Mouse (Mus musculus) large intestine, adult 2 months (tissue): ENCODE results near the gene C1ql1. TPM values are rescaled to one million over a fixed set of nuclear protein-coding genes. Genes with fewer than 3 reads are reported as not detected.
A peak's percentile ranks its signal among the peaks of the same experiment; 100 is the strongest.

ENCODE experiments used
- DNase-seq: peaks from one replicate; pipeline ENCODE4 v3.0.0-alpha.2; 2012; ENCODE audit warnings: low read depth, low spot score
- WGBS: fragments of 180-500 bp; shearing (Covaris S2); methylation state at CpG from one replicate; pipeline ENCODE4 v1.1.7; 2018; 5-methylcytosine and 5-hydroxymethylcytosine counted together
- polyA plus RNA-seq: library from polyadenylated mRNA; depleted of rRNA; stranded (reverse); fragments of >200 nt; gene quantifications from 2 replicates; pipeline ENCODE4 v1.2.3, GENCODE M21; 2012; rRNA removed

C1ql1 gene
- polyA plus RNA-seq, 1 experiment = 0.47 TPM

DNA sequence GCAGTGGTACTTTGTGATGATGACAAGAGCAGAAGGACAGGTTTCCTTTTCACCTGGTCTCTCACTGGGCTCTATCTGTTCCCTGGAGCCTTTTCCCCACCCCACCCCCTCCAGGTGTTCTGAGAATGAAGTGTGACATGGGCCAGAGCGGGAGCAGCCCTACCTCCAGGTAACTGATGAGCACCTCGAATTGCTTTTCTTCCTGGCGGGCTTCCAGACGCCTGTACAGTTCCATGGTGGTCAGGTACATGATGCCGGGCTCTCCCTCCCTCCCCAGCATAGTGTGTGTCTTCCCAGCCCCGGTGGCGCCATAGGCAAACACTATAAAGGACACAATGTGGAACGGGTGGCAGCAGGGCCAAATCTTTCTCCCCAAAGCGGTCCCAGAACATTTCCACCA is 31.1 kb downstream of the C1ql1 start:
- WGBS = 79% methylated on average over 9 of the region's 9 CpGs
- no peak for DNase-seq

DNA sequence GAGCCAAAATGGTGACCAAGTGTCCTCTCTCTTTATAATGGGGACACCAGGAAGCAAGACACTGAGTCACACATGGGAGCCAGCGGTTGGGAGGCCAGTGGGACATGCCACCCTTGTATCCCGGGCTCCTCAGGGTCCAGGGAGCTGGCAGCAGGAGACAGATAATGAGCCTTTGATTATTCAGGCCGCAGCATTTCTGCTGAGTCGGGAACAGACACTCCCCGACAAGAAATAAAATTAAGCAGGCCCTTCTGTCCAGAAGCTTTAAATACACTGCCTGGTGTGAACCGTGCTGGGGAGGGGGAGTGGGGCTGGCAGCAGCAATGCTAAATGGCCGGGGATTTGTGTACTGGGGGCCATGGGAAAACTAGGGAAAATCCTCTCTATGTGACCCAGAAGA is 35.1 kb downstream of the C1ql1 start:
- 81% methylated on average over 7 of the region's 7 CpGs for WGBS
- DNase-seq = no peak

DNA sequence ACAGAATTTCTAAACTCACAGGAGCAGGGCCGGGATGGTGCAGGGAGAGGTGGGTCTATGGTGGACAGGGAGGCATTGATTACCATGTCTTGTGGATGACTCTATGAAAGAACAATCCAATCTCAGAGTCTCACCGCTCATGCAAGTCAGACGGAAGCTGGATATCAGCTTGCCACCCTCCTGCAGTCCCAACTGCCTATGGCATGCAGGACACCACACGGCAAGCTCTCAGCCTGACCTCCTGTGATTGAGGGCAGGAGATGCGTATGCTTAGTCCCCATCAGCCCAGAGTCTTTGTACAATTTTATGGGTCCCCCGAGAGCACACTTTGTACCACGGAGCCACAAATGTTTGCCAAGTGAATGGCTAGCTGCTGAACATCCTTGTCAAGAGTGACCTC is 42.8 kb downstream of the C1ql1 start:
- WGBS = 58% methylated on average over 7 of the region's 7 CpGs

DNA sequence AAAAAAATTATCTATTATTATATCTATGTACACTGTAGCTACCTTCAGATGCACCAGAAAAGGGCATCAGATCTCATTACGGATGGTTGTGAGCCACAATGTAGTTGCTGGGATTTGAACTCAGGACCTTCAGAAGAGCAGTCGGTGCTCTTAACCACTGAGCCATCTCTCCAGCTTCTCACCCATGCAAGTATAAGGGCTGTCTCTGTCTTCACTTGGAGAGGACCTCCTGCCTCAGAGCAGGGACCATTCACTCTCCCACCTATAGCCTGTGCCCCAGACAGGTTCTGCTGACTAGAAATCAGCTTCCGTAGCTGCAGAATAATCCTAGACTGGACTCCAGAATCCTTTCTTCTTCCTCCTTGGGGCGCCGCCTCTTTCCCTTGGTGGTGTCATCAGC is 44.4 kb downstream of the C1ql1 start:
- WGBS = 81% methylated on average over 5 of the region's 5 CpGs
- no peak for DNase-seq

More for the DNA sequence above, 42.8 kb downstream of the C1ql1 start:
- no peak for DNase-seq

DNA sequence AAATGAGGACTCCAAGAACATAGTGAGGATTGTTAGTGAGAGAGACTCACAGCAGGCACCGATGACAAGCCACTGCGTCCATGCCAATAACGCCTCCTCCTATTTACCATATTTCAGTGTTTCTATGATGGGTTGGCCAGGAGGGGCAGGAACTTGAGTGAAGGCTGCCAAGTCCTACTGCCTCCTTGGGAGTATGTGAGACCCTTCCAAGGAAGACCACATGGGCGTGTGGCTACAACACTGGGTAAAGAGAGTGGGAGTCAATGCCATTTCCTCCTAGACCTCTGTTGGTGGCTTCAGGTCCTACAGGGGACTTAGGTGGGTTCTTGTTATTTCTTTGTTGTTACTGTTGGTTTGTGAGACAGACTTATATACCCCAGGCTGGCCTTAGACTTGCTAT is 45.3 kb downstream of the C1ql1 start:
- no peak for DNase-seq
- WGBS = 43% methylated on average over 4 of the region's 4 CpGs

DNA sequence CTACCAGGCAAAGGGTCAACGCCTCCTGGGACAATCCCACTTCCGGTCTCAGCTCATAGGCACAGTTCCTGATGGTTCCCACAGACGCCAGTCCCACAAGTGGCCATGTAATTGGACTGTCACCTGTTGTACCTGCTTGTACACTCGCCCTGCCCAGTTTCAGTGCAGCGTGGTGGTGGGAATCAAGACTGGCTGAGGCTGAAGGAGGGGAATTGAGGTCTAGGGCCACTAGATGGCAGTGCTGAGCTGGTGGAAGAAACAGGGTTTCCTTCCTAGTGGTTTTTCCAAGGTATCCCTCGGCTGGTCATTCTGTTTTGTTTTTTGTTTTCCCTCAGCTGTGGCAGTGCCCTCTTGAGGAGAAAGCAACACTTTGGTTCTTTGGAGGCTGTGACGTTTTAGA is 45.7 kb downstream of the C1ql1 start, which contains the start of gene Gfap:
TSS of gene Gfap (minus strand) at position 150 of the 400 bp plus-strand sequence.
- WGBS = 4% methylated on average over 7 of the region's 7 CpGs
- DNase-seq = peak; percentile 59

DNA sequence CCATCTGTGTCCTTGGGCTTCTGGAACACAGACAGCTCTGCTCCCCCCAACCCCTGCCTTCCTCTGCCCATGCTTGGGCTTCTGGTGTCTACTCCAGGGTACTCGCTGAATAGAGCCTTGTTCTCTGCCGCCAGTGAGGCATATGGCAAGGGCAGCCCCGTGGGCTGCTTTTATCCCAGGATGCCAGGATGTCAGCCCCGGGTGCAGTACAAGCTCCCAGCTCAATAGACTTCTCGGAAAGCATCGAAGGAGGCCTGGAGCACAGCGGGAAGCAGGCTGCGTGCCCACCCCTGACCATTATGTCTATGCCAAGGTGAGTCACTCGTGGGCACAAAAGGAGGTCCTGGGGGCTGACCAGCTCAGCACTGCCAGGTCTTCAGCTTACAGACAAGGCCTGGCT is 48.1 kb downstream of the C1ql1 start:
- 77% methylated on average over 9 of the region's 9 CpGs for WGBS
- DNase-seq = no peak

DNA sequence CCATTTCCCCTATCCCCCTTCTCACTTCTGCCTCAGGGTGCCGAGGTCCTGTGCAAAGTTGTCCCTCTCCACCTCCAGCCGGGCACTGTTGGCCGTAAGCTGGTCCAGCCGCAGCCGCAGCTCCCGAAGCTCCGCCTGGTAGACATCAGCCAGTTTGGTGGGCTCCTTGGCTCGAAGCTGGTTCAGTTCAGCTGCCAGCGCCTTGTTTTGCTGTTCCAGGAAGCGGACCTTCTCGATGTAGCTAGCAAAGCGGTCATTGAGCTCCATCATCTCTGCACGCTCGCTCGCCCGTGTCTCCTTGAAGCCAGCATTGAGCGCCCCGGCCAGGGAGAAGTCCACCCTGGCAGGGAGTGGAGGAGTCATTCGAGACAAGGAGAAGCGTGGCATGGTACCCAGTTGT is 49.8 kb downstream of the C1ql1 start:
- no peak for DNase-seq
- 78% methylated on average over 20 of the region's 20 CpGs for WGBS

DNA sequence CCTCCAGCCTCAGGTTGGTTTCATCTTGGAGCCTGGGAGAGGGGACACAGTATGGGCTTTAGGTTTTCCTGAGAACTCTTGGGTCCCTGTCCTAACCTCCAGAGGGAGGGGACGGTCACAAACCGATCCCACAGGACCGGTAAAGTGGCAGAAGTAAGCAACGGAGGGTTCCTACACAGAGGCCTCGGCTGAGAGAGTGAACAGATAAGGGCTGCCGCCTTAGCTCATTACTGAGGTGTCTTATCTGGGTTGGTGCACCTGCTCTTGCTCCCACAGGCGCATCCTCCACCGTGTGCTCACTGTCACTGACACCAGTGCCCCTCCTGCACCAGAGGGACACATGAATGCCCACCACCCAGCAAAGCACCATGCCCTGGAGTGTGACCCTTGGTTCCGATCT is 50.7 kb downstream of the C1ql1 start:
- WGBS = 78% methylated on average over 9 of the region's 9 CpGs
- no peak for DNase-seq

DNA sequence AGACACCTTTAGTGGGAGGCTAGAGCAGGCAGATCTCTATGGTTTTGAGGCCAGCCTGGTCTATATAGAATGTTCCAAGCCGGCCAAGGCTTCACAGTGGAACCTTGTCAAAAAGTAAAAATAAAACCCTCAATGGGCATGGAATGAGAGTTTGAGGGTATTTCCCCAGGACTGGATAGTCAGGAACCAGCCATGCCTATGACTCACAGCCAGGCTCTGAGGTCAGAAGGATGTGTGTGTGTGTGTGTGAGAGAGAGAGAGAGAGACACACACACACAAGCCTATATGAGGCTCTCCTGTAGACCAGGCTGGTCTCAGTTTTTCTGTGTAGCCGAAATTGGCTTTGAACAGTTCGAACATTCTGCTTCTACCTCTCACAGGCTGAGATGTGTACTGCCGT is 51.8 kb downstream of the C1ql1 start:
- no peak for DNase-seq
- WGBS = 94% methylated on average over 4 of the region's 4 CpGs

DNA sequence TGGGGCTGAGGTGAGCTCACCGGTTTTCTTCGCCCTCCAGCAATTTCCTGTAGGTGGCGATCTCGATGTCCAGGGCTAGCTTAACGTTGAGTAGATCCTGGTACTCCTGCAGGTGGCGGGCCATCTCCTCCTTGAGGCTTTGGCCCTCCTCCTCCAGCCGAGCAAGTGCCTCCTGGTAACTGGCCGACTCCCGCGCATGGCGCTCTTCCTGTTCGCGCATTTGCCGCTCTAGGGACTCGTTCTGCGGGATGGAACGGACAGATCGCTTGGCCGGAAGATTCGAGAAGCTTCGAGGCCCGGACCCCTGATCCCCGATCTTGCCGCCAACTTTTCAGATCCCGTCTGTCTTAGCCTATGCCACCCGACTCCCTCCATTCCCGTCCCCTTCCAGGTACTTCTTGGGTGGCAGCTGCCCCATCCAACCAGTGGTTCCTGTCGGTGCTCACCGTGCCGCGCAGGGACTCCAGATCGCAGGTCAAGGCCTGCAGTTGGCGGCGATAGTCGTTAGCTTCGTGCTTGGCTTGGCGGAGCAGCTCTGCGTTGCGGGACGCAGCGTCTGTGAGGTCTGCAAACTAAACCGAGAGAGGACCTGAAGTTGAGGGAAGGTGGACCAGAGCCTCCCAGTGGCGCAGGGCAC is 53.4 kb downstream of the C1ql1 start:
- 4% methylated on average over 43 of the region's 43 CpGs for WGBS
- DNase-seq = peak; percentile 58

DNA sequence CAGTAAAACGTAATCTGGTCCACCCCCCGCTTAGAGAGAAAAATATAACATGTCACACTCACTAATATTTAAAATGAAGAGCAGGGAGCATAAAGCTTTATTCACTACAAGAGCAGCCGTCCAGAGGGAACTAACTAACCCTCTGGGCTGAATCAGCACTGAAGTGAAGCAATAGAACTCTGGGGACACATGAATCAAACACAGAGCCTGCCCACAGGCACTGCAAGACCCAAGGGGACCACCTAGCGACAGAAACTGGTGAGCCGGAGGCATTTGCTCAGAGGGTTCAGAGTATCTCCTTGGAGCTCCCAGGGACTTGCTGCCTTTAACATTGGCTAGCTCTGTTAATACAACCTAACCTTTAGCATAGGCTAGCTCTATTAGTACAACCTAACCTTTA is 56.4 kb downstream of the C1ql1 start:
- no peak for DNase-seq
- 72% methylated on average over 5 of the region's 5 CpGs for WGBS

Other genes starting within 250 kb of the C1ql1 start
- gene Ccdc43, start 248.9 kb downstream of the C1ql1 start, polyA plus RNA-seq = 4.3 and 5.3 TPM in 2 replicates
- 2.3 and 3.6 TPM in 2 replicates for gene Adam11, start 185.2 kb downstream of the C1ql1 start, polyA plus RNA-seq
- 3.7 and 3.8 TPM in 2 replicates for gene Gjc1, start 127.0 kb downstream of the C1ql1 start, polyA plus RNA-seq
- 0.40 and 0.56 TPM in 2 replicates for gene Higd1b, start 110.8 kb downstream of the C1ql1 start, polyA plus RNA-seq
- gene Eftud2, start 65.7 kb downstream of the C1ql1 start, polyA plus RNA-seq = 73.3 and 73.9 TPM in 2 replicates
- gene Ccdc103, start 65.5 kb downstream of the C1ql1 start, polyA plus RNA-seq = 0.07 TPM in 1 of 2 replicates, not detected in the other
- gene Fam187a, start 61.5 kb downstream of the C1ql1 start, polyA plus RNA-seq = not detected in 2 replicates
- gene Gfap, start 45.8 kb downstream of the C1ql1 start, polyA plus RNA-seq = 0.91 and 1.0 TPM in 2 replicates
- gene Kif18b, start 21.6 kb downstream of the C1ql1 start, polyA plus RNA-seq = 9.2 and 10.8 TPM in 2 replicates
- gene Nmt1, start 81.5 kb upstream of the C1ql1 start, polyA plus RNA-seq = 50.0 and 70.7 TPM in 2 replicates
- gene Dcakd, start 81.6 kb upstream of the C1ql1 start, polyA plus RNA-seq = 36.2 and 36.9 TPM in 2 replicates
- 2.8 and 3.6 TPM in 2 replicates for gene Plcd3, start 155.0 kb upstream of the C1ql1 start, polyA plus RNA-seq
- gene Acbd4, start 155.0 kb upstream of the C1ql1 start, polyA plus RNA-seq = 71.3 and 168 TPM in 2 replicates
- 11.5 and 14.1 TPM in 2 replicates for gene Hexim1, start 169.5 kb upstream of the C1ql1 start, polyA plus RNA-seq
- gene Hexim2, start 185.7 kb upstream of the C1ql1 start, polyA plus RNA-seq = 2.4 and 3.3 TPM in 2 replicates
- gene Fmnl1, start 224.4 kb upstream of the C1ql1 start, polyA plus RNA-seq = 8.4 and 12.1 TPM in 2 replicates